Mouse (Mus musculus) brain, adult 10 weeks (tissue): ENCODE measurements around the gene Cd70. TPM values are rescaled to one million over a fixed set of nuclear protein-coding genes. Genes with fewer than 3 reads are reported as not detected.

Experiments used
- polyA plus RNA-seq: library from polyadenylated mRNA; stranded (reverse); fragments of 350-450 nt; fragmentation: Illumina TruSeq; extraction: RNeasy Lipid Tissue Mini Kit (QIAGEN cat#74804); gene quantifications from one replicate; pipeline ENCODE4 v1.2.3, GENCODE M21; 2015; ENCODE audit warnings: low read depth, low replicate concordance

Gene Cd70
- polyA plus RNA-seq = not detected

DNA sequence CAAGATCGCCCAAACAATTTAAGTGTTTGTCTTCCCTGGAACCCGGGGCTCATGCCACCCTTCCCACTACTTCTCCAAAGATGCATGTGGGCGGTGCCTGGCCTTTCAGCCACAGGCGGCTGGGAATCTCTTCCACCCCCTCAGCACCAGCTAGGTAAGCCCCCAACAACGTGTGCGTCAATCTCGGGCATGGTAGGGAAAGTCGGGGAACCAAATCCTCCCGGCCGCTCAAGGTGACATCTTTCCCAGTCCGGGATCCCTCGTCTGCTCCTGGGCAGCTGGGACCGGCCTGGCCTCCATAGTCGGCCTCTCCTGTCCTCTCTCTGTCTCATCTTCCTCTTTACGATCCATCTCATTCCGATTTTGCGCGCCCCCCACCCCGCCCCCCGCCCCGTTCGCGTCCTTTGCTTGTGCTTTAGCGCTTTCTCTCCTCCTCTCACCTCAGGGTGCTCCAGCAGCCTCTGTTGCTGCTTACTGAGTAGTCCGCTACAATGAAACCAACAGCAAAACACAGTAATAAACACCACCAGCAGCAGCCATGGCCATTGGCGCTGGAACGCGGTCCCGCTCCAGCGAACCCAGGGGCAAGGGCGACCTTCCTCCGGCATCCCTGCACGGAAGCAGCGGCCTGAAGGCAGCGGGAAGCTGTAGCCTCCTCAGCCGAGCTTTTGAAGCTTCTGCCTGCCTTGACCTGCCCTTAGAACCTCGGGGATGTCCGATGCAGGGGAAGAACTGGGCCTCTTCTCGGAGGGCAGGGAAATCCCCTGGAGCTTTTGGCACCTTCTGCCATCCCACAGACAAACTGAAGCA lies at the start of gene Cd70:
Gene Cd70 (minus strand): TSS at position 784 of the 810 bp plus-strand sequence.

DNA sequence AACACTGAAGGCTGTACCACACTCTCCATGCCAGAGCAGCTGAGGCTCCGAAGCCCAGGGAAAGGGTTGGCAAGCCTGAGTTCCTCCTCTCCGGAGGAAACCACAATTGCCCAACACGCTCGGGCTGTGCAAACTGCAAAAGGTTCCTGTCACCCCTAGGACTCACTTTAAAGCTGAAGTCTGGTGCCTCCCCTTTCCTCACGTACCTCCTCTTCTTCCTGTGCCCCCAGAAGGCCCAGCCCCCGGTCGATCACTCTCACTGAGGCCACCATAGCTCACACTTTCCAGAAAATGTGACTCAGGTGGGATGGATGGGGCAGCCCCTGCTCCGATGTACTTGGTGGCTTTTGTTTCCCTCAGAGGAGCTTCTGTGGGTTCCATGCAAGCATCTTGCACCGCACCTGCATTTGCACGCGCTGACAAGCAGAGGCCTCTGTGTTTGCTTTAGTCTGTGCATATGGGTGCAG lies 44.5 kb upstream of the Cd70 start, which contains the start of gene Tnfsf14:
Gene Tnfsf14 (minus strand): TSS at position 137 of the 467 bp plus-strand sequence.

DNA sequence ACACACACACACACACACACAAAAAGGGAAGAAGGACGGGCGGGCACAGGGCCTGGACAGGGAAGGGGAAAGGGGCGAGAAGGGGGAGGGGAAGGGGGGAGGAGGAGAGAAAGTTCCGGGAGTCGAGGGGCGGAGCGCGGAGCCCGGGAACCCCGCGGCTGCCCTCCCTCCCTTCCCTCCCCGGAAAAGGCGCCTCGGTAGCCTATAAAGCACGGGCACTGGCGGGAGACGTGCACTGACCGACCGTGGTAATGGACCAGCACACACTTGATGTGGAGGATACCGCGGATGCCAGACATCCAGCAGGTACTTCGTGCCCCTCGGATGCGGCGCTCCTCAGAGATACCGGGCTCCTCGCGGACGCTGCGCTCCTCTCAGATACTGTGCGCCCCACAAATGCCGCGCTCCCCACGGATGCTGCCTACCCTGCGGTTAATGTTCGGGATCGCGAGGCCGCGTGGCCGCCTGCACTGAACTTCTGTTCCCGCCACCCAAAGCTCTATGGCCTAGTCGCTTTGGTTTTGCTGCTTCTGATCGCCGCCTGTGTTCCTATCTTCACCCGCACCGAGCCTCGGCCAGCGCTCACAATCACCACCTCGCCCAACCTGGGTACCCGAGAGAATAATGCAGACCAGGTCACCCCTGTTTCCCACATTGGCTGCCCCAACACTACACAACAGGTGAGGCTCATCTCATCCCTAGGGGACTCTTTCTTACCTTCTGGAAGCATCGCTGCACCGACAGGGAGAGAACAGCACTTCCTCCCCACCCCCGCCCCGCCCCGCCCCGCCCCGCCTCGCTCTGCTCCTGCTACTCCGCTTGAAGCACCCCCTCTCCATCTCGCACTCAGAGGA lies 44.2 kb downstream of the Cd70 start, which contains the start of gene Tnfsf9:
Gene Tnfsf9 (plus strand): TSS at position 145 of the 854 bp plus-strand sequence.

Other genes with a start within 250 kb of the Cd70 start
- gene Mllt1, start 214.4 kb downstream of the Cd70 start, polyA plus RNA-seq = 54.9 TPM
- not detected for gene Acer1, start 167.7 kb downstream of the Cd70 start, polyA plus RNA-seq
- 109 TPM for gene Clpp, start 159.5 kb downstream of the Cd70 start, polyA plus RNA-seq
- 39.4 TPM for gene Alkbh7, start 152.4 kb downstream of the Cd70 start, polyA plus RNA-seq
- gene Pspn, start 149.8 kb downstream of the Cd70 start, polyA plus RNA-seq = not detected
- gene Gtf2f1, start 138.5 kb downstream of the Cd70 start, polyA plus RNA-seq = 70.7 TPM
- gene Gm17949, start 138.3 kb downstream of the Cd70 start, polyA plus RNA-seq = not detected
- gene Khsrp, start 118.3 kb downstream of the Cd70 start, polyA plus RNA-seq = 44.1 TPM
- gene Slc25a41, start 108.1 kb downstream of the Cd70 start, polyA plus RNA-seq = not detected
- 1.5 TPM for gene Crb3, start 90.7 kb downstream of the Cd70 start, polyA plus RNA-seq
- 246 TPM for gene Slc25a23, start 89.9 kb downstream of the Cd70 start, polyA plus RNA-seq
- 1.8 TPM for gene Dennd1c, start 71.3 kb downstream of the Cd70 start, polyA plus RNA-seq
- 670 TPM for gene Tubb4a, start 62.0 kb downstream of the Cd70 start, polyA plus RNA-seq
- 0.73 TPM for gene Tnfsf9, start 44.5 kb downstream of the Cd70 start, polyA plus RNA-seq
- not detected for gene Tnfsf14, start 44.4 kb upstream of the Cd70 start, polyA plus RNA-seq
- gene C3, start 78.4 kb upstream of the Cd70 start, polyA plus RNA-seq = 1.1 TPM
- 26.0 TPM for gene Gpr108, start 98.7 kb upstream of the Cd70 start, polyA plus RNA-seq
- 10.5 TPM for gene Trip10, start 99.7 kb upstream of the Cd70 start, polyA plus RNA-seq
- 2.8 TPM for gene Vav1, start 129.3 kb upstream of the Cd70 start, polyA plus RNA-seq
- 6.2 TPM for gene Adgre1, start 208.9 kb upstream of the Cd70 start, polyA plus RNA-seq